Mouse (Mus musculus) forebrain, embryonic 16.5 days (tissue): ENCODE measurements at regions not wholly inside any gene's neighbourhood (a gene's known extent, or its start where the extent isn't known, plus 50 kb on each side); places are given as distances from the start of the nearest gene placed in this dataset.
"Not testable (repeated sequence)": the region's sequence is repeated elsewhere in the genome, so short reads cannot be mapped to it uniquely, and the experiment has no call there.

Source experiments
- ATAC-seq: fragments of 200-750 bp; cut with Nextera tagmentation; 2 replicates; pipeline ENCODE4 v1.8.0; 2017; ENCODE audit warnings: mild to moderate bottlenecking, moderate library complexity
- H3K27ac ChIP-seq: fragments of 300-500 bp; sonication (generic); 2 replicates; pipeline ENCODE4 v1.5.1; 2014; ENCODE audit warnings: low read length, control low read depth
- H3K27me3 ChIP-seq: fragments of 300-500 bp; sonication (generic); replicated peaks from 2 replicates; pipeline ENCODE4 v1.6.1; 2014; ENCODE audit warnings: low read length; ENCODE audit not compliant: control insufficient read depth, insufficient read depth
- H3K36me3 ChIP-seq: fragments of 300-500 bp; sonication (generic); 2 replicates; pipeline ENCODE4 v1.6.1; 2014; ENCODE audit not compliant: control insufficient read depth, insufficient read depth
- H3K4me1 ChIP-seq: fragments of 300-500 bp; sonication (generic); replicated peaks from 2 replicates; pipeline ENCODE4 v1.6.1; 2014; ENCODE audit warnings: low read length; ENCODE audit not compliant: control insufficient read depth, insufficient read depth
- H3K4me2 ChIP-seq: fragments of 300-500 bp; sonication (generic); 2 replicates; pipeline ENCODE4 v1.6.1; 2014; ENCODE audit warnings: mild to moderate bottlenecking, low read length, control low read depth
- H3K4me3 ChIP-seq: fragments of 300-500 bp; sonication (generic); replicated peaks from 2 replicates; pipeline ENCODE4 v1.5.1; 2014; ENCODE audit warnings: mild to moderate bottlenecking, low read length, control low read depth
- H3K9ac ChIP-seq: fragments of 300-500 bp; sonication (generic); replicated peaks from 2 replicates; pipeline ENCODE4 v1.6.1; 2014; ENCODE audit warnings: low read depth, low read length, control low read depth
- H3K9me3 ChIP-seq: fragments of 300-500 bp; sonication (generic); 2 replicates; pipeline ENCODE4 v1.6.1; 2016; ENCODE audit warnings: low read length; ENCODE audit not compliant: control insufficient read depth
- WGBS: fragments of 180-500 bp; shearing (Covaris S2); extraction: QIAGEN DNeasy Blood & Tissue Kit; methylation state at CpG from one replicate; pipeline ENCODE4 v1.1.7; 2014; 5-methylcytosine and 5-hydroxymethylcytosine counted together

- not testable (repeated sequence) for H3K27ac ChIP-seq, H3K4me1 ChIP-seq, H3K9ac ChIP-seq, H3K27me3 ChIP-seq, H3K4me2 ChIP-seq, H3K9me3 ChIP-seq, H3K4me3 ChIP-seq, H3K36me3 ChIP-seq, ATAC-seq
- WGBS: 86% methylated on average over 1 of the region's 2 CpGs
Measured at GRCm38 (mm10) chr14:53721901-53722300, 532.0 kb downstream of the Dad1 start.

- H3K27ac ChIP-seq, H3K4me3 ChIP-seq, H3K4me1 ChIP-seq, H3K4me2 ChIP-seq, H3K36me3 ChIP-seq, ATAC-seq, H3K9me3 ChIP-seq, H3K27me3 ChIP-seq, H3K9ac ChIP-seq: not testable (repeated sequence)
- WGBS: 1% methylated on average over 3 of the region's 3 CpGs
Measured at GRCm38 (mm10) chr14:53709627-53710026, 544.3 kb downstream of the Dad1 start.

GRCm38 (mm10) chr14:53704351-53704750 lies 549.6 kb downstream of the Dad1 start:
- ATAC-seq: not testable (repeated sequence)

GRCm38 (mm10) chr14:53703593-53703992 lies 550.3 kb downstream of the Dad1 start:
- 22% methylated on average over 1 of the region's 1 CpGs for WGBS
- H3K4me2 ChIP-seq, H3K27me3 ChIP-seq, H3K36me3 ChIP-seq, ATAC-seq, H3K4me1 ChIP-seq, H3K4me3 ChIP-seq, H3K27ac ChIP-seq, H3K9me3 ChIP-seq, H3K9ac ChIP-seq: not testable (repeated sequence)

More at GRCm38 (mm10) chr14:53704351-53704750, 549.6 kb downstream of the Dad1 start:
- not testable (repeated sequence) for H3K4me1 ChIP-seq, H3K9ac ChIP-seq, H3K27me3 ChIP-seq, H3K4me3 ChIP-seq, H3K27ac ChIP-seq, H3K4me2 ChIP-seq, H3K36me3 ChIP-seq, H3K9me3 ChIP-seq
- 82% methylated on average over 5 of the region's 5 CpGs for WGBS

- H3K4me2 ChIP-seq, H3K27me3 ChIP-seq, ATAC-seq, H3K27ac ChIP-seq, H3K4me1 ChIP-seq, H3K36me3 ChIP-seq, H3K9ac ChIP-seq, H3K4me3 ChIP-seq, H3K9me3 ChIP-seq: not testable (repeated sequence)
- WGBS: 81% methylated on average over 4 of the region's 4 CpGs
Measured at GRCm38 (mm10) chr14:53684100-53684499, 569.8 kb downstream of the Dad1 start.

GRCm38 (mm10) chr14:53683361-53684015 lies 570.4 kb downstream of the Dad1 start:
- not testable (repeated sequence) for H3K27me3 ChIP-seq, H3K36me3 ChIP-seq, H3K9ac ChIP-seq, H3K4me3 ChIP-seq, H3K9me3 ChIP-seq, H3K4me2 ChIP-seq, ATAC-seq, H3K27ac ChIP-seq, H3K4me1 ChIP-seq
- WGBS: 82% methylated on average over 9 of the region's 9 CpGs

GRCm38 (mm10) chr14:53682679-53683078 lies 571.2 kb downstream of the Dad1 start:
- not testable (repeated sequence) for H3K4me1 ChIP-seq, H3K4me3 ChIP-seq, H3K27ac ChIP-seq, H3K36me3 ChIP-seq, H3K9ac ChIP-seq, H3K9me3 ChIP-seq, H3K27me3 ChIP-seq, H3K4me2 ChIP-seq, ATAC-seq
- WGBS: 86% methylated on average over 1 of the region's 1 CpGs

GRCm38 (mm10) chr14:53681320-53681719 lies 572.6 kb downstream of the Dad1 start:
- not testable (repeated sequence) for ATAC-seq, H3K4me1 ChIP-seq, H3K36me3 ChIP-seq, H3K27ac ChIP-seq, H3K4me3 ChIP-seq, H3K9me3 ChIP-seq, H3K27me3 ChIP-seq, H3K4me2 ChIP-seq, H3K9ac ChIP-seq
- WGBS: 79% methylated on average over 4 of the region's 5 CpGs

GRCm38 (mm10) chr14:53665681-53666080 lies 588.2 kb downstream of the Dad1 start:
- not testable (repeated sequence) for H3K4me2 ChIP-seq, H3K27ac ChIP-seq, H3K9ac ChIP-seq, H3K27me3 ChIP-seq, H3K36me3 ChIP-seq, H3K4me1 ChIP-seq, H3K9me3 ChIP-seq, H3K4me3 ChIP-seq
- WGBS: 30% methylated on average over 2 of the region's 2 CpGs
- ATAC-seq: 0 out of 2 replicates have a peak, but pooled peaks have one; percentile 38
